Mouse (Mus musculus) urinary bladder, postnatal 36 days (tissue): ENCODE data around the gene Abhd12b.
"Not testable (repeated sequence)": the region's sequence is repeated elsewhere in the genome, so short reads cannot be mapped to it uniquely, and the experiment has no call there.

ENCODE experiments used
- DNase-seq, 2 experiments: peaks; one replicate each; pipeline ENCODE4 v3.0.0; 2022; ENCODE audit warnings: low spot score in 2 of 2, mixed read lengths in 1 of 2

Gene Abhd12b

GRCm38 (mm10) chr12:70137626-70138025 lies 16.3 kb upstream of the Abhd12b start:
- DNase-seq = no peak

GRCm38 (mm10) chr12:70139871-70140270 lies 14.1 kb upstream of the Abhd12b start:
- DNase-seq = no peak

GRCm38 (mm10) chr12:70140542-70140941 lies 13.4 kb upstream of the Abhd12b start:
- no peak for DNase-seq

- DNase-seq = no peak
These were observed 12.9 kb upstream of the Abhd12b start for GRCm38 (mm10) chr12:70140993-70141576.

- DNase-seq = not testable (repeated sequence)
These were observed 9.8 kb upstream of the Abhd12b start for GRCm38 (mm10) chr12:70144106-70144587.

GRCm38 (mm10) chr12:70144637-70145448 lies 9.1 kb upstream of the Abhd12b start:
- peak; percentile 42 to 47 for DNase-seq

- no peak for DNase-seq
These were observed 8.4 kb upstream of the Abhd12b start for GRCm38 (mm10) chr12:70145586-70145985.

- DNase-seq = no peak
These were observed 5.8 kb upstream of the Abhd12b start for GRCm38 (mm10) chr12:70147986-70148630.

- DNase-seq = no peak
These were observed 5.2 kb upstream of the Abhd12b start for GRCm38 (mm10) chr12:70148631-70149265.

- no peak for DNase-seq
These were observed 2.3 kb downstream of the Abhd12b start for GRCm38 (mm10) chr12:70156222-70156621.

GRCm38 (mm10) chr12:70157292-70158066 lies 3.5 kb downstream of the Abhd12b start:
- no peak for DNase-seq

- no peak for DNase-seq
These were observed 7.1 kb downstream of the Abhd12b start for GRCm38 (mm10) chr12:70161057-70161456.

- DNase-seq = no peak
These were observed 10.8 kb downstream of the Abhd12b start for GRCm38 (mm10) chr12:70164741-70165140.

- DNase-seq = no peak
These were observed 14.0 kb downstream of the Abhd12b start for GRCm38 (mm10) chr12:70167950-70168349.

GRCm38 (mm10) chr12:70169969-70170368 lies 16.0 kb downstream of the Abhd12b start:
- no peak for DNase-seq

- not testable (repeated sequence) for DNase-seq
These were observed 29.6 kb downstream of the Abhd12b start for GRCm38 (mm10) chr12:70183507-70183906.

GRCm38 (mm10) chr12:70184173-70184783 lies 30.3 kb downstream of the Abhd12b start:
- no peak for DNase-seq

GRCm38 (mm10) chr12:70192267-70192727 lies 38.4 kb downstream of the Abhd12b start:
- DNase-seq = no peak

- DNase-seq = no peak
These were observed 41.5 kb downstream of the Abhd12b start for GRCm38 (mm10) chr12:70195426-70195825.

GRCm38 (mm10) chr12:70196341-70196740 lies 42.4 kb downstream of the Abhd12b start:
- peak in 1 of 2 experiments; percentile 28 for DNase-seq
